Mouse (Mus musculus): ENCODE results near the gene Cbfb.
"Not testable (repeated sequence)": the region's sequence is repeated elsewhere in the genome, so short reads cannot be mapped to it uniquely, and the experiment has no call there.

Cbfb gene

DNA sequence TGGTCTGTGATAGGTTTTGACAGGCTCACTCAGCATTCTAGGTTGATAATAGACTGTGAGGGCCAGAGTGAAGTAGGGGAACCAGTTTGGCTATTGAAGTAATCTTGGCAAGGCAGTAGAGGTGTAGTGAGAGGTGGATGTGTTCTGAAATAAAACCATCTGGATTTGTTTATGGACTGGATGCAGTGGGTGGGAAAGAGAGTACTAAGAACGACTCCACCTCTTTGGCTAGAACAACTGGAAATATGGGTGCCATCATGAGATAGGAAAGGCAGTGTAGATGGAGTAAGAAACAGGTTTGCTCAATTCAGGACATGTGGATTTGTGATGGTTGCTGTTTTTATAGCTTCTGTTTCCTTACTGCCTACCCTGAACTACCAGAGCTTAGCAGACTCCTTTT, 11.7 kb downstream of the Cbfb start:
- no peak for DNase-seq (ENCODE audit: low spot score)

DNA sequence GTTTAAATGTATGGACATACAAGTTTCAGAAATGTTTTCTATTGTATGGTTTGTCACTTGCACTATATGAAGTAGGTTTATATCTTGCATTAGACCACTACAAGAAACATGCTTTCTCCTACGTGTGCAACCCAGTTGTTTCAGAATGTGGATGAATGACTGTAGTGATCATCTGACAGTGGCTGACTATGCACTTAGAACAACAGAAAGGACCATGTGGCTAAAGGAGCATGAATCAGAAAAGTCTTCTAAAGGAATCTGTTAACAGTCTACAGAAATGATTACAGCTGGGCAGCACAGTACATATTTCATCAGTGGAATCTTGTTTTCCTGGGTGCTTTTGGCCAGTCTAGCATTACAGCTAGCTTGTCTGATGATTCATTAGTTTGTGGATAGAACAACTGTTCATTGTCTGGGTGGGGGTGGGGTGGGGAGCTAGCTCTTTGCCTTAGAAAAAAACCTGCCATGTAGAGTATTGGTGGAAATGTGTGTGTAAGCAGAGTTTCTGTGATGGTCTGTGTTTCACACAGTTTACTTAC, 16.1 kb downstream of the Cbfb start:
- DNase-seq (ENCODE audit: low spot score) = no peak

DNA sequence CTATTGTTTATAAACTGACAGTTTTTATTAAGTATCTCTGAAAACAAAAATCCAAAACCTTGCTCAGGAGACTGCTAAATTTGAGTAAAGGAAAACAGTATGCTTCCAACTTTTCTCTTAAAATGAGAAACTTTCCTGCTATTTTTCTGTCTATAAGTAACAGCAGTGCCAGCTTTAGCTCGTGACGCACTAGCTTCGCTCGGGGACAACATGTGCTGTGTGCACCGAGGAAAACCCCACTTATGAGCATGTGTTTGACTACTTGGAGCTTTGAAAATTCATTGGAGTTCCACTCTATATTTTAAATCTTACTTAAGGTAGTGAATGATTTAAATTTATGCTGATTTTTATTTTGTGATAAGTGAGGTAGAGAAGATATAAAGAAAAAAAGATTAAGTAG, 21.7 kb downstream of the Cbfb start:
- no peak for DNase-seq (ENCODE audit: low spot score)

DNA sequence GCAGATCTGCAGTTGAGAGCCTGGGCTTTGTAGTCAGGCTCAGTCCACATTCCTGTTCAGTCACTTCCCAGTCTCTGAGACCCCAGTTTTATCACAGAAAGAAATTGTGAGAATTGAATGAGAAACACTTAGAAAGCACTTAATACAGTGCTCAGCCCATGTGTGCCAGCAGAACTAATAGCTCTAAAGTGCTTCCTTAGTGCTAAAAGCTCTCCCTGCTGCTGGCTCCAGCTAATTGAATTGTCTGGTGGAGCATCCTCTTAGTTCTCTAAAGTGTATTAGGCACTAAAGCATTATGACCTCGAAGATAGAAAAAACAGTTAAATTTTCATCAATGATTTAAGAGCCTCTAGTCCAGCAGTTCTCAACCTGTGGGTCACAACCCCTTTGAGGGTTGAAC, 35.3 kb downstream of the Cbfb start:
- no peak for DNase-seq (ENCODE audit: low spot score)

DNA sequence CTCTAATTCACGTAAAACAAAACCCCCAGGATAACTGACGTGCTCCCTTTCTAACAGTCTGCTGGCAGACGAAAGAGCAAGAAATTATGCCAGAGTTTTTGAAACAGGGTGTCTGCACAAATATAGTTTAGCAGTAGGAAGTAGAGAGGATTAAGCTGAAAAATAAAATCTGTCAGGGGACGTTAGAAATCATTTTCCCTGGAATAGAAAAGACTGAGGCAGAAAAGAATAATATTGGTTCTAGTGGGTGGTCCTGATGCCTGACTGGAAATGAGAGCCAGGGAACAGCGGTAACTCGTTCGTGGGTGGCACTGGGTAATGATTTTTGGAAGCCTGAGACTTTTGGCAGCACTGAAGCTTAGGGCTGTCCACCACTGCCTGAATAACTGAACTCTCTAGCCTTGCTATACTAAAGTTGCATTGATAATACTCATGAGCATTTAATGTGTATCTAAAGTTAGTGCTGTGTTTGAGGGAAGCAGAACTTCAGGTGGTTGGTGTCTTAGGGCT, 36.3 kb downstream of the Cbfb start:
- DNase-seq (ENCODE audit: low spot score) = no peak

DNA sequence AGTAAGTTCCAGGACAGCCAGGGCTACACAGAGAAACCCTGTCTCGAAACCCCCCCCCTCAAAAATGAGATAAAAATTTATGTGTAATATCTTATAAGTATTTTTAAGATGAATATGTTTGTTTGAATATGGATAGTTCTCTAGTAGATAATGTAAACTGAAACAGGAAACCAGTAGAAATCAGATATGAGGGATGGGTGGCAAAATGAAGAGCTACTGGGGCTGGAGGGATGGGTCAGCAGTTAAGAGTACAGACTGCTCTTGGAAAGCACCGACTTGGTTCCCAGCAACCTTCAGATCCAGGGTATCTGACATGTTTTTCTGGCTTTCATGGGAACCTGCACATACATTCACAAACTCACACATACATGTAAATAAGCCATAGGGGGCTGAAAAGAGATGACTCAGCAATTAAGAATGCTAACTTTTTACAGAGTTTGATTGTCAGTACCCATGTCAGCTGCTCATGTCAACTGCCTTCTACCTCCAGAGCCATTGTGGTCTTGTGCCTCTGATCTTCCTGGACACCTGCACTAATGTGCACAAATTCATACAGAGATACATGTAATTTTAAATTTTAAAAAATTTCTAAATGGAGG, 37.3 kb downstream of the Cbfb start:
- no peak for DNase-seq (ENCODE audit: low spot score)

DNA sequence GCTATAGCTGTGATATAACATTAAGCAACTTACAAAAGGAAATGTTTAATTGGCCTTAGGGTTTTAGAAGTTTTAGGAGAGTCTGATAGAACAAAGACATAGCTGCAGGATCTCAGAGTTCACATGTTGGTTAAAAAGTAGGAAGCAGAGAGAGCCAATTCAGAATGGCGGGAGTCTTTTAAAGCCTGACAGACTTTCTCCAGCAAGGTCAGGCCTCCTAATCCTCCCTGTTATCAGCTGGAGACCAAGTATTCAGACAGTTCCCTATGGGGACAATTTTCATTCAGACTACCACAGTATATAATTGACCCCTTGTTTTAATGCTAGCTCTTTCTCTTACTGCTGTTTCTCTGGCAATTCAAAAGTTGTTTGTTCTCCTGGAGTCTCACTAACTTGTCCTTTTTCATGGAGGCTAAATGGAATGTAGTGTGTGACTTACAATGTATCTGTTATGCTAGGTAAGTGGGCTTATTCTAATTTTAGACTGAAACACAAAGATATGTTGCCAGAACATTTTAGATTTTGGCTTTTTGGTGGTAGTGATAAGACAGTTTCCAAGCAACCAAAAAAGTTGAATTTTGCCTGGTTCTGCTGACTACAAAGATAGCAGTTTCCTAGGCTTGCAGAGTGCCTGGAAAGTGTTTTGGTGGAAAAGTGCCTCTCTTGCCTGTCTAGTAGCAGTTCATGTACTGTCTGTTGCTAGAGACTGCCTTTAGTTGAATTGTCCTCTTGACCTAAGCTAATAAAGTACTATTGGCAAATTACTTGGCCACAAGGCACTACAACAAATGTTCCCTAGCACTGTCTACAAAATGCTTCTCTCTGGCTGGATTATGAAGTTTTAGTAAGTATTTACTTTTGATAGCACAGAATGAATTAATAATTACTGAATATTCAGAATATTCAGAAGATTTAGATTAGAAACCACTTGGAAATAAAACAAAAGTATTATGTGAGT, 39.0 kb downstream of the Cbfb start:
- no peak for DNase-seq (ENCODE audit: low spot score)

DNA sequence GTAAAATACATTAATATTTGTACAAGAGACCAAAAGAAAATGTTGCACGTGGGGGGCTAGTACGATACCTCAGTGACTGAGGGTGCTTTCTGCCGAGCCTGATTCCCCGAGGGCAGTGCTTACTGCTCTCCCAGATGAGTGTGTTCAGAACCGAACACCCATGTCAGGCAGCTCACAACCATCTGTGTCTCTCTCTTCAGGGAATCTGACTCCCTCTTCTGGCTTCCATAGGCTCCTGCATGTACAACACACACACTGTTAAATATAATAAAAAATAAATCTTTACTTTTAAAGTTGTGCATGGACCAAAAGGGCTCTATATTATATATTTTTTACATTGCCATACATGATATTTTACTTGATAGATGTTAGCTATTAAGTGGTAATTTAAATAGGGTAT, 43.6 kb downstream of the Cbfb start:
- no peak for DNase-seq (ENCODE audit: low spot score)

DNA sequence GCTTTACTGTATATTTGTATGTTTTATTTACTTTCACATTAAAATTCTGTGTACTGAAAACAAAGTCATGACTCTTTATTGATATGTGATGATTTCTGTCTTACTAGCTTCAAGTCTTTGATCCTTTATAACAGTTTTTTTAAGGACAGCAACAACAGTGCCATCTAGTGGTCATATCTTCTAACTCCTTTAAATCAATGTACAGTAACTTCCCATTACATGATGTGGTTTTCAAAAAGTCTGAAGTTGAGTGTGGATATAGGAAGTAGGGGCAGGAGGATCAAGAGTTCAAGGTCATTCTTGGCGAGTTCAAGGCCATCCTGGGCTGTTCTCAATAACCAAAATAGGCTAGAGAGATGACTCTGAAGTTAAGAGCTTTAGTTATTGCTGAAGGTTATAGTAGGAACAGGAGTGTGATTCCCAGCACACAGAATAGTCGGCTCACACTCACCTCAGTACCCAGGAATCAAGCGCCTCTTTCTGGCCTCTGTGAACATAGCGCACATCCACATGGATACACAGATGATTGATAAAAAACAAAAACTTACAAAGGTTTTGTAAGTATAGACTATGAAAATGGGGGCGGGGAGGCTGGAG, 47.5 kb downstream of the Cbfb start:
- no peak for DNase-seq (ENCODE audit: low spot score)

DNA sequence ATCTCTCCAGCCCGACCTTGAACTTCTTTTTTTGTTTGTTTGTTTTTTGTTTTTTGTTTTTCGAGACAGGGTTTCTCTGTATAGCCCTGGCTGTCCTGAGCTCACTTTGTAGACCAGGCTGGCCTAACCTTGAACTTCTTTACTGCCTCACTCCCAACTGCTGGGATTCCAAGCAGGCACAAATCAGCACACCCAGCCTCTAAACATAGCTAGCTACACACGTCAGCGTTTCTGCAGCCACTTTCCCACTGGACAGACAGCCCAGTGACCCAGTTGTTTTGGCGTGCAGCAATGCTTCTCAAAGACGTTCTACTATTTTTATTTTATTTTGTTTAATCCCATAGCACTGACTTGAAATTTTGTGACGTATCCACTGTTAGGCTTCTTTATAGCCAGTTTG, 53.4 kb downstream of the Cbfb start:
- DNase-seq (ENCODE audit: low spot score) = no peak

DNA sequence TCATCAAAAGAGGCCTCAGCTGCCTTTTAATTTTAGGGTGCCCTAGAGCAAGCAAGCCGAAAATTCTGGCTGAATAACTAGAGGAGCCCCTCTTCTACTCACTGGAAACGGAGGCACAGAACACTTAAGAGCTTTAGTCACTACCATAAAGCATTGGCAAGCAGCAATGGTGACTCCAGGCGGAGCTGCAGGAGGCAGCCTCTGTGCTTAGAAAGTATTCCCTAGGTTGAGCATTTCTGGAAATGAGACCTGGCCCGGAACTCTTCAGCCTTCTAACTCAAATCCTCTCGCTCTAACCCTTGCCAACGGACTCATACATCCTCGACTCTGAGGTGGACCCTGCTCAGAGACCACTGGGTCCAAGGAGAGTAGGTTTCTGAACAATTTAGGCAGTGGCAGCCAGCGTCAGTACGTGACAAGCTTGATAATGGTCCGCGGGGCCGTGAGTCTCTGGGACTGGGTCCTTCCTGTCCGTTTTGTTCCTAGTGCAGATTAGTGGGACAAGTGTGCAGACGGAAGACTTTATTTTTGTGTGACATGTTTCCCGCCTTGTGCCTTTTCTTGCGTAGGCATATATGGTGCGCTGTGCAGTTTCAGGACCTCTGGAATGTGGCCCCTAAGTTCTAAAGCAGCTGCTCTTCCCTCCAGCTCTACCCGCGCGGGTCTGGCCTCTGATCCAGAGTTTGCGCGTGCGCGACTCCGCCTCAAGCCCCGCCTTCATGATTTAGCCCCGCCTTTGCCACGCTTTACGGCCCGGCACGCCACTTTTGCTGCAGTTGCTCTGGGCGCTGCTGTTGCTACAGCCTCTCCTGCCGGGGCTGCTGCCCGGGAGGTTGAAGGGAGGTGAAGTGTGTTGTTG, 54.2 kb downstream of the Cbfb start, which contains the start of gene D230025D16Rik:
TSS of gene D230025D16Rik (plus strand) at position 733 of the 859 bp plus-strand sequence.
- peak; percentile 96 for DNase-seq (ENCODE audit: low spot score)

DNA sequence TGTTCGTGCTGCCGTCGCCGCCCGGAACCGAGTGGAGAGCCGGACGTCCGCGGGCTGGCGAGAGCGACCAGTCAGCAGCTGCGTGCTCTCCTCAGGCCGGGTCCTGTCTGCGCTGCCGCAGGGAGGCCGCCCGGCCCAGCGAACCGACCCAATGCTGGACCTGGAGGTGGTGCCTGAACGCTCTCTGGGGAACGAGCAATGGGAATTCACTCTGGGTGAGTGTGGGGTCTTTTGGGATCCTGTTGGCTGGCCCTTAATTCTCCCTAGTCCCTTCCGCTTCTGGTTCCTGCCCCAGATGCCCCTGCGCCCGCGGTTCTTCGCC, 54.8 kb downstream of the Cbfb start:
- no peak for DNase-seq (ENCODE audit: low spot score)

DNA sequence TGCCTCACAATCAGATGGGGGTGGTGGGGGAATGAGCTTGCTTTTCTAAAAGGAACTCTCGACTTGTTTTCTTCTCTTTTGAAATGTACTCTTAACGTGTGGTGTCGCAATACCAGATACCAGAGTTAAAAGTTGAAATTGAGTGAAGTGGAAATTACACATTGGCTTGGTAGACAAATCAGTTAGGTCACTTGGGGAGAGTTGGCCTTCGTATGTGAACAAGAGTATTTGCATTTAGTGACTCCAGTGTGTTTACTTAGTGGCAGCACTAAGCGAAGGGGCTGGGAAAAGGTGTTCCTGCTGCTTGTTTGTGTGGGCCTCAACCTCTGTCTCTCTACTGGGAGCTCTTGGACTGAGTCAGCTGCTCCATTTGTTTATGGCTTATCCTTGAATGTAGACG, 55.4 kb downstream of the Cbfb start:
- DNase-seq (ENCODE audit: low spot score) = no peak

DNA sequence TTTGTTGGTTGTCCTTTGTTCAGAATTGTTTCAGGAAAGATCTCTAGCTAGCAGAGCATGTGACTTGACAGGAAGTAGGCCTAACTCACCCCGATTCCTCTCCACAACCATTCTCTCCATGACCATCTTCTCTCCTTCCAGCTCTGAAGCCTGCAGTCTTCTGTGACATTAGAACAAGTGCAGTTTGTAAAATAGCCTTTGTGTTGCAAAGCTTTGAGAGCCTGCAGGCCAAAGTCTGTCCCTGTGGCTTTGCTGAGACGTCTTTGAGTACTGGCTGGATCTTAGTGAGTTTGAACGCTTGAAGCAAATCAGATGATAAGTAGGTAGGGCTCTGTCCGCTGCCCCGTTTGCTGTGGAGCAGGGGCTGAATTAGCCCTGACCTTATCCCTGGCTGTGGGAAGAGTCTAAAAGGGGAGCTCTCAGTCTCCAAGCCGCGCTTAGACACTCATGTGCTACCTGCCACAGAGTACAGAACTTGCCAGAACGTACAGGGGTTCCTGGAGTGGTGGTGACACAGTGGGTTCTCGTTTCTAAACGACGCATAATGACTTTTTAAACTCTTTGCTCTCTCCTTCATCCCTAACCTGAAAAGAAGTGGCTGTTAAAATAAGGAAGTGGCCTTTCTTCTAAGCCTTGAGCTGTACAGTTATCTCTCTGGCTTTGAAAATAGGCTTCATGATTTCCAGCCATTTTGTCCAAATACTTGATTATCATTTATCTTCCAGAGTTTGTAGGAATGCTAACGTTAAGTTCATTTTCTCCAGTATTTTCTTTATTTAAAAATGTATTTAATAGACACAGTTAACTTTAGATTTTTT, 61.2 kb downstream of the Cbfb start:
- no peak for DNase-seq (ENCODE audit: low spot score)

DNA sequence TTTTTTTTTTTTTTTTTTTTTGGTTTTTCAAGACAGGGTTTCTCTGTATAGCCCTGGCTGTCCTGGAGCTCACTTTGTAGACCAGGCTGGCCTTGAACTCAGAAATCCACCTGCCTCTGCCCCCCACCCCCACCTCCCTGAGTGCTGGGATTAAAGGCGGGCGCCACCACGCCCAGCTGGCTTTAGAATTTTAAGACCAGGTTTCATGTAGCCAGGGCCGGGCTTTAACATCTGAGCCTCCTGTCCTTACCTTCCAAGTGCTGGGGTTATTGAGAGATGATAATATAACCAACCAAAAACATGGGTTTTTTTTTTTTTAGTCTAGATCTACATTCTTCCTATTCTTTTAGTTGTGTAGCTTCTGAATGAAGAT, 61.8 kb downstream of the Cbfb start:
- DNase-seq (ENCODE audit: low spot score) = not testable (repeated sequence)

DNA sequence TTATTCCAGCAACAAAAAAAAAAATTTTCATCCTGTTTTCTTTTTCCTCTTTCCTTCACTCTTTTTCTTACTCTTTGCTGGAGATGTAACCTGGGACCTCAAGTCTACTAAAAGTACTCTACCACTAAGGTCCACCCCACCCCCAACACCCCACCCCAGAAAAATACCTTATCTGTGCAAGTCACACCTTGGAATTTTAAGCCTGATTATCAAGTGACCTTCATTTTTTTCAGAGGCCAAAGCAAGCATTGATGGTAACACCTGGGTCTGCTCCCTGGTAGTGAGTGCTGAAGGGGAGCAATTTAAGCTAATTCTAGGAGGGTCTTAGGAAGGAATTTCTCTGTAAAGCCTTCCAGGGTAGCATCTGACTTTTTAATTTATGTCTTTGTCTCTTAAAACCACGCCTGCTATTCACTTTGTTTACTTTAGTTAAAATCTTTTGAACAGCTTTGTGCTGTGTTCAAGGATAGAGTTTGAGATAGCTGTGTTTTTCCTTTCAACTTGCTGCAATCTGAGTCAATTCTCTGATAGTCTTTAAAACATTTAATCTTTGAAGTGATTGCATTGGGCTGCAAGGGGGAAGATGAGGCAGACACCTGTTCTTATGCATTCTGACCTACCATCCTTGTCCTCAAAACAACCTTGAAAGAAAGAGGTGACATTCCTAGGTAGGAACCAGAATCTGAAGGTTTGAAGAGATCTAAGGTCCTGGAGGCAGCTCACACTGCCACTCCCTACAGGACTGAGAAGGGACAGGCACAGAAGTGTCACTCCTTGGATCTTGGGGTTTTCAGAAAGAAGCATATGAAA, 62.9 kb downstream of the Cbfb start:
- DNase-seq (ENCODE audit: low spot score) = no peak

DNA sequence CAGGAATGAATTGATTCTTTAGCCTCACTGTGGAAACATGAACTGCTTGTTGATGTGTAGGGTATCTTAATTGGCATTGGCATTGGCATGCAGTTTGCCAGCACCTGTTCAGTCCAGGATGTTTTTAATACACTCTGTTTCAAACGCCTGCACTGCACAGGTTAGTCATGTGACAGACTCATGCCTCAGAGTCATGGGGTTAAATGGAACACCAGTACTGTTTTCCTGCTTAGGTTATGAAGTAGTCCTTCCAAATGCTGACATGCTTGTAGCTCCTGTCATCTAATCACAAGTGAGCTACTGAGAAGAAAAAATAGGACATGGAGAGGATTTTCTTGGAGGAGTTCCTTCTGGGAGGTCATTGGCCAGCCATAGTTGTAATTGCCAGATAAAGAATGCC, 64.7 kb downstream of the Cbfb start:
- no peak for DNase-seq (ENCODE audit: low spot score)

DNA sequence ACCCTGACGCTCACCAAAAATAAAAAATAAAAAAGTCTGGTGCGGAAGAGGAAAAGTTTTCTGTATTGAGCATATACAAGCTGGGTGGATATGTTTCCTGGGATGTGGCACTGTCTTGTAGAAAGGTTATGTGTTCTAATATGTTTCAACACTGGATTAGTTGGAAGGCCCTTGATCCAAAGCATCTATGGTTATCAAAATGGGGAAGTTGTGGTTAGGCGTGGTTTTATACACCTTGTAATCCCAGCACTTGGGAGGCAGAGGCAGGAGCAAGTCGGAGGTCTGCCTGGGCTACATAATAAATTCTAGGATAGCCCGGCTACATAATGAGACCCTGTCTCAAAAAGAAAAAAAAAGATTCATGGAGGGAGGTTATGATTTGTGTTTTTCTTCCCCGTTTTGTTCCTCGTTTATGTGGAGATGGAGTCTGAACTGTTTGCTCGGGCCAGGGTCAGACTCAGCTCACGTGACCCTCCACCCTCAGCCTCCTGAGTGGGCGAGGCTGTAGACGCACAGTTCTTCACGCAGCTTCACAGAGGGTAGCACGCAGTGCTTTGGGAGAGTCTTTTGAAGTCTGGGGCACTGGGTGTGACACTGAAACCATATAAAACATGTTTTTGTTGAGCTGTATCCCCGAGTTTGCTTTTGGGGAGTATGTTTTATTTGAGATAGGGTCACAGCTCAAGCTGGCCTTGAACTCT, 67.1 kb downstream of the Cbfb start:
- no peak for DNase-seq (ENCODE audit: low spot score)

DNA sequence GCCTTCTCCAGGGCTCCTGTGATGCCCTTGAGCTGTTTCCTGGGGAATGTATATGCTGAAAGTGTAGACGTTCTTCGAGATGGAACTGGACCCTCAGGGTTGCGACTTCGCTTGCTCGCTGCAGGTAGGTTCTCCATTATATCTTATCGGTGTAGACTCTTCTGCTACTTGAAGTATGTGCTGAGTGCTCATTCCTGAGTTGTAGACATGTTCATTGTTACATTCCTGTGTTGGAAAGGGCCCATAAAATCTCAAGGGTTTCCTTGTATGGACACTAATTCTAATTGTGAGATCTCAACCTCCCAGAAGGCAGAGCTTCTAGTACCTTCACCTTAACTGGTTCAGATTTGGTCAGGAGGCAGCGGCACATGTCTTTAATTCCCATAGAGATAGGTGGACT, 70.5 kb downstream of the Cbfb start:
- no peak for DNase-seq (ENCODE audit: low spot score)

DNA sequence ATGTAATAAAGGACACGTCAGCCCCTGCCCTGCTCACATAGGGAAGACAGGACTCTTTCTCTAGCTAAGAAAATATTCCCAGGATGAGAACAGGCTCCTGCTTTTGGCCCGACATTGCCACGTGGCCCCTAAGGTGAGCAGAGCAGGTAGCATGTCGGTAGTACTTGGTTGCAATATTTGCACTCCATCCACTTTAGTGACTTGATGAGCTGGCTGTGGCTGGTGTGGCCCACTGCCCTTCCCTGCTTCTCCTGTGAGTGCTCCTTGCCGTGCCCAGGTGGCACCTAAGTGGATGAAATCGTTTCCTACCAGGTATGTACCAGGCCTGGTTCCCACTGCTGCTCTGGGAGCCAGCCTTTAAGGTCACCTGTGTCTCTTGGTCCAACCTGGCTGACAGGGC, 81.5 kb downstream of the Cbfb start:
- DNase-seq (ENCODE audit: low spot score) = no peak

Data from urinary bladder, postnatal 14 days (tissue).